Mouse (Mus musculus) right cerebral cortex, adult 18-20 months (tissue): ENCODE measurements around the gene Gm9837.

Experiments used
- DNase-seq: peaks from one replicate; pipeline ENCODE4 v3.0.0; 2022; ENCODE audit warnings: mixed read lengths

The Gm9837 gene

DNA sequence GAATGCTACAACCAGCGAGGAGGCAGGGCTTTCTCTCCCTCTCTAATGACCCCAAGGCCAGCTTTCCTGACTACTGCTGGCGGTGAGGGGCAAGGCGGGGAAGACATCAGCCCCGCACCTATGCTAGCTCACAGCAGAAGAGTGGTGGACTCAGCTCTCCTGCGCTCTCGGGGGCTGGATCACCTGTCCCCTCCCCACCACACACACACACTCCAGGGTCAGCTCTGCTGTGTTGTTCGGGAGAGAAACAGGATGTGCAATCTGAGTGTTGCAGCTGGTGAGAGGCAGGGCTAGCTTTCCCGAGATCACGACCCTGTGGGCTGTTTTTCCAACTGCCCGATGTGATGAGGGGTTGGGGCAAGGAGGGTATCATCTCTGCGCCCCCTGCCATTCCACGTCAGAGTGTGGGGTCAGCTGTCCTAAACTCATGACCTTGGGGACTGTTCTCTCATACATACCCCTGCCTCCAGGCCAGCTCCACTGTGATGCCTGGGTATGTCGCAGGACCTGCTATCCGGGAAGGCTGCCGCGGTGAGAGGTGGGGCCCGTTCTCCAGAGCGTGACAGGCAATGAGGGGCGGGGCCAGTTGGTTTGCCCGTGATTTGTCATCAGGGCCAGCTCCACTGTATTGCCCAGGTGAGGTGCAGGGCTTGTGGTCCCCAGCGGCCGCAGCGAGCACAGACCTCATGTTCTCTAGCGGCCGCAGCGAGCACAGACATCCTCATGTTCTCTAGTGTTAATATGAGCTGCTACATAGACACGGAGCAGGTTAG lies 16.7 kb upstream of the Gm9837 start:
- peak; percentile 58 for DNase-seq

DNA sequence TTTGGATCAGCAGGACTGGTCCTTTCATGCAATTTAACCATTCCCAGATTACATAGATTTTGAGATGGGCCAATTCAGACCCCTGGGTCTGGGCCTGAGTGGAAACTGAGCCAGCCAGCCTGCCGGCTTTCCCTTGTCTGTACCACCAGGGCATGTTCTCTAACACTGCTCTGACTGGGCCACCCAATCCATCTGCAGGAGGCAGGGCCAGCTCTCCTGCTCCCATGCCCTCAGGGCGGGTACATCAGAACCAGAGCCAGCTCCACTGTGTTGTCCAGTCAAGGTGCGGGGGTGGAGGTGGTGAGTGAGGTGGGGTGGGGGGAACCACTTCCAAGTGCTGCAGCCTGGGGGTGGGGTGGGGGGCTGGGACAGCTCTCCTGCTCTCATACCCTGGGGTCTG lies 16.1 kb upstream of the Gm9837 start:
- DNase-seq = no peak

- DNase-seq = no peak
Measured at GRCm38 (mm10) chr11:53485719-53486118, 15.4 kb upstream of the Gm9837 start.

- DNase-seq = no peak
Measured at GRCm38 (mm10) chr11:53483159-53483891, 13.0 kb upstream of the Gm9837 start.

DNA sequence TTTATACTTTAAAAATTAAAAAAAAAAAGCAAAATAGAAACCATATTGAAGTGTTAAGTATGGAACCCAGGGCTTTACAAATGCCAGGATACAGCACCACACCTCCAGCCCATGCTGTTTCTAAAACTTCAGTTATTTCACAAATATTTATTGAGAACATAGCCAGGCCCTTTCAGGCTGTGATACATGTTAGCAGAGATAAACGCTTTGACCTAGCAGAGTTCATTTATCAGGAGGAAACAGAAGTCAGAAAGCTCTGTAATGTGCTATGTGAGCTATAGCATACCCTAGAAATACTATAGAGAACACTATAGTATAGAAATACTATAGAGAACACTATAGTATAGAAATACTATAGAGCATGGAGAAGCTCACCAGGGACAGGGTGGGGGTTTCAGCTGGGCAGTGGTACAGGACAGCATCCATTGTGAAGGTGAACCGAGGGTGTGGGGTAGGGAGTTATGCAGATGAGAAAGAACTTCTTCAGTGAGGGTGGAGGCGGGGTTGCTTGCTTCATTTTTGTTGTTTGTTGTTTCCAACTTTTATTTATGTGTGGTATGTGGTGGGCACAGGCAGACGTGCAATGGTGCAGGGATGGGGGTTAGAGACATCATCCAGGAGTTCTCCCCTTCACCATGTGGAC lies 10.9 kb upstream of the Gm9837 start:
- DNase-seq = no peak

DNA sequence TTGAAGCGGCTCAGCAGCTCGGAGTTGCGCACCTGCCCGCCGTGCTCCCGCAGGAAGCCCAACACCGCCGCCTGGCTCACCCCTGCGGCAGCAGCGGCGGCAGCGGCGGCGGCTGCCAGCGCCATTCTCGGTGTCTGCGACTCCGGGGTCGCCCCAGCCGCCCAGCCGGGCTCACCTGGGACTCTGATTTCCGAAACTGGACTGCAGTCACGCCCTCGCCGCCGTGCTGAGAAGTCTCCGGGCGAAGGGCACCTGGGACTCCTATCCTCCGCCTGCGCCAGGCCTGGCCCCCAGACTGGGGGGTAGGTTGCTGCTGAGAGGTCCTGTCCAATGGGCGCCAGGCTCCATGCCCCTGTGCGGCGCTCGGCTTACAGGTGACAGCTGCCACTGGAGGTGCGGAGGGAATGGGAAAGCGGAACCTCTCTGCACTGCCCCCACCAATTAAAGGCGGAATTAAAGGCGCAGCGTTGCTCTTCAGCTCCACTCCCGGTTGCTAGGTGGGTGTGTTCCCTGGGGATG lies 9.6 kb upstream of the Gm9837 start, which contains the start of the genes Gm9945 and Sowaha:
TSS of gene Gm9945 (plus strand) at position 384 of the 519 bp plus-strand sequence.
TSS of gene Sowaha (minus strand) at position 492 of the 519 bp plus-strand sequence.
- peak; percentile 83 for DNase-seq

DNA sequence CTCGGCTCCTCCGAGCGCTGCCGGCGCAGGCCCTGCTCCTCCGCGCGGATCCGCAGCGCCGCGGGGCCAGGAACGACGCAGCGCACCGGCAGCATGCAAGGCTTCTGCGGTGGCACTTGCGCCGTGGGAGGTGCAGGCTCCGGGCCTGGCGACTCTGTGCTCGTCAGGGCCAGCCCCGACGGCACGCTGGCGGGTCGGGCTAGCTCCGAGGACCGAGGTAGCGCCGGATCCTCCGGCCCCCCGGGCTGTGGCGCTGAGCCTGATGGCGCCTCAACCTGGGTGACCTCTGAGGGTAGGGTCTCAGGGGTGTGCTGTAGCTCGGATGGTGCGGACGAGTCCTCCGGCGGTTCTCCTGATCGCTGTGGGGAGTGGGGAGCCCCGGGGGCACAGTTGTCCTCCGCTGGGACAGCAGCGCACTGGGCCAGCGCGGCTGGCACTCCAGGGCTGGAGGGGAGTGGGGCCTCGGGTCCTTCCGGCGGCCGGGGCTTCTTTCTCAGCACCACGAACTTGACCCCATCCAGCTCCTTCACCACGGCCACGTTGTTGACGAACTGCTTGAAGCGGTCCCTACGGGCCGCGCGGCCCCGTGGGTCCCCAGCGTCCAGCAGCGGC lies 9.0 kb upstream of the Gm9837 start:
- DNase-seq = no peak

GRCm38 (mm10) chr11:53478383-53479170 lies 8.3 kb upstream of the Gm9837 start:
- no peak for DNase-seq

- DNase-seq = no peak
Measured at GRCm38 (mm10) chr11:53477833-53478232, 7.6 kb upstream of the Gm9837 start.

DNA sequence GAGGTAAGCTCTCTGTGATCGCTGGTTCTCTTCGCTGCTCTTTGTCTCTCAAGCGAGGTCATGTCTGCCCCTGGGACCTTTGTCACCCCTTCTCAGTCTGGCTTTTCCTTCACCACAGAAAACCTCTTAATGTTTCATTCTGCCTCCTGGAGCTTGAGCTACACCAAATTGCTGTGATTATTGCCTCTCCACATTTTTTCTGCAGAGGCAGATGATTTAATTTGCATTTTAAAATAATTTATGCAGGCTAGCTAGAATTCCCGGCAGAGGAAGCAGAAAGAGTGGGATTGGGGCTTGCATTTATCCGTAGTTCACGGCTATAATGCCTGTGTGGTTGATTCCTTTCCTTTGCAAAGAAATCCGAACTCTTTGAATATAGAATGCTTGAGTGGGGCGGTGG lies 5.3 kb upstream of the Gm9837 start:
- peak; percentile 29 for DNase-seq

GRCm38 (mm10) chr11:53472709-53473108 lies 2.4 kb upstream of the Gm9837 start:
- DNase-seq = no peak

DNA sequence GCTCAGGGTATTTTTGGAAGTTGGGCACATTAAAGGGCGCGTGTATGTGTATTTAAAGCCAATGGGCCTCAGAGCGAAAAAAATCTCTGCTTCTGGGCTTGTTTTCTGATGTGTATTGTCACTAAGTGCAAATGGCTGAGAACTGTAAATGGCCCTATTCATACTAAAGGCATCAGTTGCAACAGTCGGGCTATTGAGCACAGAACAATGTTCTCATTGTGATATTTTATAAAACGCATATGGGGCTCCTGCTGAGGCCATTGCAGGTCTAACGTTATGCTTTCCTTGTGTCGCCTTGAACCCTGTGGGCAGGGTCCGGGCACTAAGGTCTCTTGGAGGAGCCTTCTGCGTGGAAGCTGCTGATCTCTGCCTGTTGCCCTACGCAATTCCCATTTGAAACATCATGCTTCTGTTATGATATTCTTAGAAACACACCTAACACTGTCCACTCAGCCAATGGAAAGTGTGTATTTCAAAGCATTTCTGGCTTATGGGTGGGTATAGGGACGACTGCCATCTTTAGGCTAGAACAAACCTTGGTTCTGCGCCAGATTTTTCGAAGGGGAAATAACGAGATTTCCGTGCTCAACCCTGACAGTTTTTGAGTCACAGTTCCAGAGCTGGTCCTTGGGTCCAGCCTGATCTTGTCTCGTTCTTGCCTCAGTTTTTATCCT lies 848 bp downstream of the Gm9837 start:
- no peak for DNase-seq

DNA sequence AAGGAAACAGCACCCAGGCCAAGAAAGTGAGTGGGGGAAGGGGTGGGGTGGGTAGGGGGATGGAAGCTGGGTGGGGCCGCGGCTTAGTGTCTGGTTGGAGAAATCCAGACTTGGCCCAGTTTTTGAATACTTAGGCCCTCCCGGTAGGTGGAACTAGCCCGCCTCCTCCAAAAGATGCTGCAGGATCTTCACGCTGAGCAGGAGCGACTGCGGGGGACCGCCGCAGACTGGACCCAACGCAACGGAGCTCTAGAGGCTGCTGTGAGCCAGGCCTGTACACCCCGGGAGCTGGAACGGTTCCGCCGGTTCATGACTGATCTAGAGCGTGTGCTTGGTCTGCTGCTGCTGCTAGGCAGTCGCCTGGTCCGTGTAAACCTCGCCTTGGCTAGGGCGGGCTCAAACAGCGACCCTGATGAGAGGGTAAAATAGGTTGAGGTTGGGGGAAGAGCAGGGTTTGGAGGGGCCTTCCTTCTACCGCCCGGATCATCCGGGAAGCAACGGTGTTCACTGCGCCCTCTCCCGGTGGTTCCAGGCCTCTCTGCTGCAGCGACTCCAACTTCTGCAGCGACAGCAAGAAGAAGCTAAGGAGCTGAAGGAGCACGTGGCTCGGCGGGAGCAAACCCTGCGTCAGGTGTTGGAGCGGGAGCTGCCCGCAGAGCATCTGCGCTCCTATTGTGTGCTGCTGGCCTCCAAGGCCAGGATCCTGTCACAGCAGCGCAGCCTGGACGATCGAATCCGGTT lies 3.9 kb downstream of the Gm9837 start:
- DNase-seq = peak; percentile 90

- peak; percentile 82 for DNase-seq
Measured at GRCm38 (mm10) chr11:53463551-53464424, 6.5 kb downstream of the Gm9837 start.

DNA sequence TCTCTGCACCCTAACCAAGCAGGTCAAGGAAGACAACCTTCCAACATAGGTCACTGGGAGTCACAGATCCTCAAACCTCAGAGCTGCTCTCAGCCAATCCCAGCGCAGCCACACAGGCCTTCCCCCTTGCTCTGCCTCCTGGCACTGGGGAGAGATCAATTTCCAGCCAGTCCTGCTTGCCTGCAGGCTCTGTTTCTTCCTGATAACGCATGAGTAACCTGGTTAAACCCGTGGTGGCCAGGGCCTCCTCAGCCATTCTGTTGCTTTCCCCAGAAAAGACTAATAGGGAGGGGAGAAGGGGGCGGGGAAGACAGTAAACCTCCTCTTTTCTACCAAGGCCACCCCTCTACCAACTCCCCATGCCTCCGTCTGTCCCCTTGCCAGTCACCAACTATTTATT lies 8.6 kb downstream of the Gm9837 start:
- no peak for DNase-seq

GRCm38 (mm10) chr11:53460192-53460591 lies 10.1 kb downstream of the Gm9837 start:
- DNase-seq = no peak

DNA sequence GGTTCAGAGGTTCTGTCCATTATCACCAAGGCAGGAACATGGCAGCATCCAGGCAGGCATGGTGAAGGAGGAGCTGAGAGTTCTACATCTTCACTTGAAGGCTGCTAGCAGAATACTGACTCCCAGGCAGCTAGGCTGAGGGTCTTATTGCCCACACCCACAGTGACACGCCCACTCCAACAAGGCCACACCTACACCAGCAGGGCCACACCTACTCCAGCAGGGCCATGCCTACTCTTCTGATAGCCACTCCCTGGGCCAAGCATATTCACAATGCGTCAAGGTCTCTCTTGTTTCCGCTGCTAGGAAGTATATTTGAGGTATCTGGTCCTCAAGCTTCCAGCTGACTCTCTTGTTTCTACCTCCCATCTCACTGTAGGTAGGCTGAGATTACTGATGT lies 11.3 kb downstream of the Gm9837 start:
- DNase-seq = no peak

DNA sequence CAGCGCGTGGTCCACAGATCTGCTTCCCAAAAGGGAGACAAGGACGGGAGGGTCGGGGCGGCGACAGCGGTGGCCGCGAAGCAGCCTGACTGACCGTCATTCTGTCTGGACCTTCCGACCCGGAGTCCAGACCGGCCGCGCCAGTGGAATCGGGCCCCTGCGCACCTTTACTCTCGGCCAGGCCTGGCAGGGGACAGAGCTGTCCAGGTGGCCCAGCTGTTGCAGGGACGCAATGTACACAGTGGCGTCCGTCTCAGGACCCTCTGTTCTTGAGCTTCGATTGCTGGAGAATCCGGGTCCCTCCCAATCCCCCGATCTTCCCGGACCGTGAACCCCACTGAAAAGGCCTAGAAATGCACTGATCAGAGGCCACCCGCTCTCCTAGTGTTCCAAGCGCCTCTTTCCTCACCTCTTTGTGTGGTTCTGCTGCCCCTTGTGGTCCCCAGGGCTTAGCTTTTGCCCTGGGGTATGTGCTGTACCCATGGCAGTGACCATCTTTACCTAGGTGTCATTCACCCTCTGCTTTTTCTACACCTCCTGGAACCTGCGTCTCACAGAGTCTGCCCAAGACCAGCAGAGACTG lies 12.8 kb downstream of the Gm9837 start:
- no peak for DNase-seq
